Mouse (Mus musculus) kidney, adult 2 months (tissue): ENCODE measurements at regions not wholly inside any gene's neighbourhood (a gene's known extent, or its start where the extent isn't known, plus 50 kb on each side); places are given as distances from the start of the nearest gene placed in this dataset.

Source experiments
- DNase-seq: peaks from one replicate; pipeline ENCODE4 v3.0.0; 2021
- H3K27ac ChIP-seq: fragments of 200-500 bp; 2 replicates; pipeline ENCODE4 v1.5.1; 2012; ENCODE audit warnings: low read depth, low read length, control low read depth, inconsistent platforms; ENCODE audit not compliant: insufficient read depth
- H3K27me3 ChIP-seq: fragments of 200-500 bp; replicated peaks from 2 replicates; pipeline ENCODE4 v1.6.1; 2012; ENCODE audit warnings: mild to moderate bottlenecking, moderate library complexity, low read length, inconsistent platforms; ENCODE audit not compliant: control insufficient read depth, insufficient read depth
- H3K36me3 ChIP-seq: fragments of 200-500 bp; 2 replicates; pipeline ENCODE4 v1.6.1; 2012; ENCODE audit warnings: mild to moderate bottlenecking, moderate library complexity, low read length, inconsistent platforms; ENCODE audit not compliant: control insufficient read depth, insufficient read depth
- H3K4me1 ChIP-seq: fragments of 200-500 bp; 2 replicates; pipeline ENCODE4 v1.6.1; 2011; ENCODE audit warnings: low read length; ENCODE audit not compliant: control insufficient read depth, insufficient read depth
- H3K4me3 ChIP-seq: fragments of 200-500 bp; 2 replicates; pipeline ENCODE4 v1.5.1; 2011; ENCODE audit warnings: mild to moderate bottlenecking, low read depth, low read length, control low read depth; ENCODE audit not compliant: insufficient read depth
- CTCF ChIP-seq: fragments of 200-500 bp; conservative IDR thresholded peaks from 2 replicates; pipeline ENCODE4 v1.5.1; 2011; ENCODE audit warnings: low read depth, mild to moderate bottlenecking, control low read depth, low read length, moderate library complexity, mixed read lengths; ENCODE audit not compliant: insufficient read depth, insufficient read length
- POLR2A ChIP-seq: fragments of 200-500 bp; IDR thresholded peaks from one replicate; pipeline ENCODE4 v1.6.1; 2011; ENCODE audit warnings: low read depth, low read length, control low read depth
- WGBS: fragments of 180-500 bp; shearing (Covaris S2); methylation state at CpG from one replicate; pipeline ENCODE4 v1.1.7; 2018; 5-methylcytosine and 5-hydroxymethylcytosine counted together

- TF ChIP-seq POLR2A (no peak), CTCF (no peak)
- no peak overlapping the region for H3K4me3 ChIP-seq
- WGBS: 72% methylated on average over 9 of the region's 9 CpGs
- H3K27ac ChIP-seq: no peak overlapping the region
- H3K36me3 ChIP-seq: no peaks in the 10 kb centered on the region
- H3K27me3 ChIP-seq: no peaks in the 10 kb centered on the region
- no peaks in the 10 kb centered on the region; the same call in 1 of the 2 replicates for H3K4me1 ChIP-seq
- DNase-seq: no peak
Observed at GRCm38 (mm10) chr14:76686762-76687453, 130.2 kb upstream of the Serp2 start.

- no peaks in the 10 kb centered on the region for H3K27me3 ChIP-seq
- no peak overlapping the region for H3K27ac ChIP-seq
- no peak overlapping the region for H3K4me3 ChIP-seq
- TF ChIP-seq POLR2A: no peak
- no peak for TF ChIP-seq CTCF
- no peak for DNase-seq
- H3K4me1 ChIP-seq: peaks cover 5% of the 10 kb centered on the region; the same call in 1 of the 2 replicates
- WGBS: 91% methylated on average over 17 of the region's 17 CpGs
- no peaks in the 10 kb centered on the region for H3K36me3 ChIP-seq
Observed at GRCm38 (mm10) chr14:76685830-76686761, 129.4 kb upstream of the Serp2 start.

GRCm38 (mm10) chr14:76684327-76684726 lies 127.6 kb upstream of the Serp2 start:
- no peak for TF ChIP-seq CTCF
- no peak for TF ChIP-seq POLR2A
- no peak overlapping the region for H3K27ac ChIP-seq
- 80% methylated on average over 2 of the region's 2 CpGs for WGBS
- H3K27me3 ChIP-seq: no peaks in the 10 kb centered on the region
- no peak overlapping the region for H3K4me3 ChIP-seq
- H3K4me1 ChIP-seq: peaks cover 5% of the 10 kb centered on the region; the same call in 1 of the 2 replicates
- no peak for DNase-seq
- H3K36me3 ChIP-seq: no peaks in the 10 kb centered on the region

- DNase-seq: peak; percentile 90
- H3K27ac ChIP-seq: peak overlapping the region; percentile 43; the same call in 1 of the 2 replicates
Observed at GRCm38 (mm10) chr14:76681581-76682377, 125.1 kb upstream of the Serp2 start.

GRCm38 (mm10) chr14:76678512-76679134 lies 121.9 kb upstream of the Serp2 start:
- no peak for TF ChIP-seq POLR2A
- no peak for TF ChIP-seq CTCF
- H3K4me1 ChIP-seq: 0 out of 2 replicates have a peak, but pooled peaks cover 5% of the 10 kb centered on the region
- 73% methylated on average over 5 of the region's 5 CpGs for WGBS
- no peak overlapping the region for H3K27ac ChIP-seq
- no peaks in the 10 kb centered on the region for H3K36me3 ChIP-seq
- no peaks in the 10 kb centered on the region for H3K27me3 ChIP-seq
- no peak for DNase-seq
- no peak overlapping the region for H3K4me3 ChIP-seq

More at GRCm38 (mm10) chr14:76681581-76682377, 125.1 kb upstream of the Serp2 start:
- Histone ChIP-seq H3K27me3 (no peaks in the 10 kb centered on the region), H3K36me3 (no peaks in the 10 kb centered on the region), H3K4me3 (no peak overlapping the region), H3K4me1 (0 out of 2 replicates have a peak, but pooled peaks cover 5% of the 10 kb centered on the region)
- 32% methylated on average over 8 of the region's 8 CpGs for WGBS
- TF ChIP-seq POLR2A (no peak), CTCF (no peak)

GRCm38 (mm10) chr14:76674949-76675348 lies 118.3 kb upstream of the Serp2 start:
- Histone ChIP-seq H3K27me3 (no peaks in the 10 kb centered on the region), H3K4me1 (no peaks in the 10 kb centered on the region), H3K27ac (no peak overlapping the region), H3K4me3 (no peak overlapping the region), H3K36me3 (no peaks in the 10 kb centered on the region)
- WGBS: 72% methylated on average over 8 of the region's 8 CpGs
- TF ChIP-seq POLR2A: no peak
- DNase-seq: no peak
